Mouse (Mus musculus) E14TG2a.4 (cell line): ENCODE measurements at regions not wholly inside any gene's neighbourhood (a gene's known extent, or its start where the extent isn't known, plus 50 kb on each side); places are given as distances from the start of the nearest gene placed in this dataset.
"Not testable (repeated sequence)": the region's sequence is repeated elsewhere in the genome, so short reads cannot be mapped to it uniquely, and the experiment has no call there.

Experiments used
- H3K27me3 ChIP-seq: 2 replicates; pipeline ENCODE4 v1.6.1; 2014; ENCODE audit warnings: low read length, control low read depth; ENCODE audit not compliant: insufficient read depth
- H3K36me3 ChIP-seq: 2 replicates; pipeline ENCODE4 v1.6.1; 2014; ENCODE audit warnings: low read length, control low read depth; ENCODE audit not compliant: insufficient read depth
- H3K4me1 ChIP-seq: replicated peaks from 2 replicates; pipeline ENCODE4 v1.6.1; 2014; ENCODE audit warnings: low read depth, low read length, control low read depth
- H3K4me3 ChIP-seq: replicated peaks from 2 replicates; pipeline ENCODE4 v1.5.1; 2014; ENCODE audit warnings: mild to moderate bottlenecking, low read length
- H3K9me3 ChIP-seq: 2 replicates; pipeline ENCODE4 v1.6.1; 2014; ENCODE audit warnings: low read length, control low read depth
- CTCF ChIP-seq: conservative IDR thresholded peaks from 2 replicates; pipeline ENCODE4 v1.5.1; 2014; ENCODE audit warnings: low read length
- NANOG ChIP-seq: IDR thresholded peaks from 2 replicates; pipeline ENCODE4 v1.6.1; 2014; ENCODE audit warnings: borderline replicate concordance, low read length, mixed read lengths
- POU5F1 ChIP-seq: IDR thresholded peaks from 2 replicates; pipeline ENCODE4 v1.6.1; 2014; ENCODE audit warnings: low read length, borderline replicate concordance

- TF ChIP-seq NANOG (no peak), POU5F1 (no peak), CTCF (no peak)
- Histone ChIP-seq H3K9me3 (no peaks in the 10 kb centered on the region), H3K4me3 (no peak overlapping the region), H3K27me3 (no peaks in the 10 kb centered on the region), H3K4me1 (no peaks in the 10 kb centered on the region), H3K36me3 (no peaks in the 10 kb centered on the region)
These were observed 1102.4 kb upstream of the Ghitm start for GRCm38 (mm10) chr14:38237471-38237870.

- no peaks in the 10 kb centered on the region for H3K36me3 ChIP-seq
- H3K27me3 ChIP-seq: no peaks in the 10 kb centered on the region
- no peak for TF ChIP-seq CTCF
- no peak for TF ChIP-seq POU5F1
- TF ChIP-seq NANOG: no peak
- H3K4me1 ChIP-seq: no peaks in the 10 kb centered on the region
- H3K9me3 ChIP-seq: no peaks in the 10 kb centered on the region
- H3K4me3 ChIP-seq: no peak overlapping the region
These were observed 1073.5 kb upstream of the Ghitm start for GRCm38 (mm10) chr14:38208591-38208990.

- Histone ChIP-seq H3K4me3 (no peak overlapping the region), H3K27me3 (no peaks in the 10 kb centered on the region), H3K4me1 (no peaks in the 10 kb centered on the region), H3K9me3 (no peaks in the 10 kb centered on the region), H3K36me3 (no peaks in the 10 kb centered on the region)
- TF ChIP-seq NANOG (no peak), POU5F1 (no peak), CTCF (no peak)
These were observed 1056.7 kb upstream of the Ghitm start for GRCm38 (mm10) chr14:38191771-38192170.

- H3K27me3 ChIP-seq, H3K9me3 ChIP-seq, H3K4me3 ChIP-seq, H3K36me3 ChIP-seq: not testable (repeated sequence)
- TF ChIP-seq CTCF (0 out of 2 replicates have a peak, but pooled peaks have one; percentile 4), NANOG (peak; percentile 23; the same call in 1 of the 2 replicates)
- H3K4me1 ChIP-seq: peaks cover 12% of the 10 kb centered on the region
These were observed 1050.5 kb upstream of the Ghitm start for GRCm38 (mm10) chr14:38185606-38186005.

GRCm38 (mm10) chr14:38152843-38153242 is 1017.8 kb upstream of the Ghitm start:
- TF ChIP-seq NANOG: no peak
- H3K4me3 ChIP-seq: no peak overlapping the region
- no peaks in the 10 kb centered on the region for H3K4me1 ChIP-seq
- H3K27me3 ChIP-seq: no peaks in the 10 kb centered on the region
- no peaks in the 10 kb centered on the region for H3K36me3 ChIP-seq
- H3K9me3 ChIP-seq: no peaks in the 10 kb centered on the region

- TF ChIP-seq POU5F1 (no peak), NANOG (no peak), CTCF (no peak)
- H3K4me1 ChIP-seq: no peaks in the 10 kb centered on the region
- no peaks in the 10 kb centered on the region for H3K36me3 ChIP-seq
- H3K4me3 ChIP-seq: no peak overlapping the region
- no peaks in the 10 kb centered on the region for H3K27me3 ChIP-seq
- H3K9me3 ChIP-seq: no peaks in the 10 kb centered on the region
These were observed 995.6 kb upstream of the Ghitm start for GRCm38 (mm10) chr14:38130719-38131118.
